Mouse (Mus musculus): ENCODE data around the gene Tmc5. TPM values are rescaled to one million over a fixed set of nuclear protein-coding genes. Genes with fewer than 3 reads are reported as not detected.

Tmc5 gene
- polyA plus RNA-seq (2012; rRNA removed), result 0.02 TPM in 1 of 2 replicates, not detected in the other

GRCm38 (mm10) chr7:118597201-118597600 is at the start of gene Tmc5:
Gene Tmc5, plus strand, starts transcription at chr7:118597297.
- Histone ChIP-seq H3K27me3 (ENCODE audit: control insufficient read depth, insufficient read depth, low read length) (peaks cover 1% of the 10 kb centered on the region; the same call in 1 of the 2 replicates), H3K4me1 (ENCODE audit: control insufficient read depth, insufficient read depth, insufficient read length) (no peaks in the 10 kb centered on the region), H3K27ac (ENCODE audit: insufficient read depth, low read length) (no peak within 1 kb of the TSS), H3K36me3 (ENCODE audit: control insufficient read depth, insufficient read depth, low read length) (no peaks in the 10 kb centered on the region), H3K4me3 (ENCODE audit: extremely low read depth, insufficient read depth, insufficient read length) (no peak within 1 kb of the TSS)
- WGBS, result 8% methylated on average over 23 of the region's 23 CpGs
- TF ChIP-seq POLR2A (IDR thresholded peaks at IDR 0.05; ENCODE audit: low read depth, low read length) (no peak), CTCF (IDR thresholded peaks at IDR 0.05; ENCODE audit: extremely low read depth, insufficient read depth, insufficient read length, insufficient replicate concordance) (no peak)
- no peak for DNase-seq (ENCODE audit: low read depth in 1 of 2, low spot score in 2 of 2)

GRCm38 (mm10) chr7:118547451-118547850 is 49.6 kb upstream of the Tmc5 start:
- WGBS, result 49% methylated on average over 10 of the region's 10 CpGs
- TF ChIP-seq POLR2A (IDR thresholded peaks at IDR 0.05; ENCODE audit: low read depth, low read length) (no peak), CTCF (IDR thresholded peaks at IDR 0.05; ENCODE audit: extremely low read depth, insufficient read depth, insufficient read length, insufficient replicate concordance) (no peak)
- Histone ChIP-seq H3K36me3 (ENCODE audit: control insufficient read depth, insufficient read depth, low read length) (no peaks in the 10 kb centered on the region), H3K4me3 (ENCODE audit: extremely low read depth, insufficient read depth, insufficient read length) (no peak overlapping the region), H3K27ac (ENCODE audit: insufficient read depth, low read length) (no peak overlapping the region), H3K4me1 (ENCODE audit: control insufficient read depth, insufficient read depth, insufficient read length) (no peaks in the 10 kb centered on the region), H3K27me3 (ENCODE audit: control insufficient read depth, insufficient read depth, low read length) (no peaks in the 10 kb centered on the region)
- no peak for DNase-seq (ENCODE audit: low read depth in 1 of 2, low spot score in 2 of 2)

GRCm38 (mm10) chr7:118553881-118554280 is 43.2 kb upstream of the Tmc5 start:
- 81% methylated on average over 4 of the region's 4 CpGs for WGBS
- H3K36me3 ChIP-seq (ENCODE audit: control insufficient read depth, insufficient read depth, low read length), result no peaks in the 10 kb centered on the region
- DNase-seq (ENCODE audit: low read depth in 1 of 2, low spot score in 2 of 2), result no peak
- H3K4me1 ChIP-seq (ENCODE audit: control insufficient read depth, insufficient read depth, insufficient read length), result peaks cover 8% of the 10 kb centered on the region; the same call in 1 of the 2 replicates
- H3K4me3 ChIP-seq (ENCODE audit: extremely low read depth, insufficient read depth, insufficient read length), result no peak overlapping the region
- H3K27me3 ChIP-seq (ENCODE audit: control insufficient read depth, insufficient read depth, low read length), result no peaks in the 10 kb centered on the region
- no peak overlapping the region for H3K27ac ChIP-seq (ENCODE audit: insufficient read depth, low read length)
- TF ChIP-seq POLR2A (IDR thresholded peaks at IDR 0.05; ENCODE audit: low read depth, low read length) (no peak), CTCF (IDR thresholded peaks at IDR 0.05; ENCODE audit: extremely low read depth, insufficient read depth, insufficient read length, insufficient replicate concordance) (no peak)

GRCm38 (mm10) chr7:118554290-118554689 is 42.8 kb upstream of the Tmc5 start:
- Histone ChIP-seq H3K27me3 (ENCODE audit: control insufficient read depth, insufficient read depth, low read length) (no peaks in the 10 kb centered on the region), H3K4me3 (ENCODE audit: extremely low read depth, insufficient read depth, insufficient read length) (no peak overlapping the region), H3K36me3 (ENCODE audit: control insufficient read depth, insufficient read depth, low read length) (no peaks in the 10 kb centered on the region), H3K4me1 (ENCODE audit: control insufficient read depth, insufficient read depth, insufficient read length) (peaks cover 8% of the 10 kb centered on the region; the same call in 1 of the 2 replicates), H3K27ac (ENCODE audit: insufficient read depth, low read length) (no peak overlapping the region)
- TF ChIP-seq CTCF (IDR thresholded peaks at IDR 0.05; ENCODE audit: extremely low read depth, insufficient read depth, insufficient read length, insufficient replicate concordance), result no peak
- no peak for TF ChIP-seq POLR2A (IDR thresholded peaks at IDR 0.05; ENCODE audit: low read depth, low read length)
- no peak for DNase-seq (ENCODE audit: low read depth in 1 of 2, low spot score in 2 of 2)
- 93% methylated on average over 2 of the region's 2 CpGs for WGBS

GRCm38 (mm10) chr7:118569121-118569543 is 28.0 kb upstream of the Tmc5 start:
- WGBS, result 84% methylated on average over 6 of the region's 6 CpGs
- H3K27ac ChIP-seq (ENCODE audit: insufficient read depth, low read length), result no peak overlapping the region
- H3K36me3 ChIP-seq (ENCODE audit: control insufficient read depth, insufficient read depth, low read length), result no peaks in the 10 kb centered on the region
- no peaks in the 10 kb centered on the region for H3K4me1 ChIP-seq (ENCODE audit: control insufficient read depth, insufficient read depth, insufficient read length)
- H3K4me3 ChIP-seq (ENCODE audit: extremely low read depth, insufficient read depth, insufficient read length), result no peak overlapping the region
- TF ChIP-seq CTCF (IDR thresholded peaks at IDR 0.05; ENCODE audit: extremely low read depth, insufficient read depth, insufficient read length, insufficient replicate concordance), result no peak
- TF ChIP-seq POLR2A (IDR thresholded peaks at IDR 0.05; ENCODE audit: low read depth, low read length), result no peak
- H3K27me3 ChIP-seq (ENCODE audit: control insufficient read depth, insufficient read depth, low read length), result no peaks in the 10 kb centered on the region
- no peak for DNase-seq (ENCODE audit: low read depth in 1 of 2, low spot score in 2 of 2)

- WGBS, result 73% methylated on average over 5 of the region's 5 CpGs
- H3K27me3 ChIP-seq (ENCODE audit: control insufficient read depth, insufficient read depth, low read length), result no peaks in the 10 kb centered on the region
- no peak for TF ChIP-seq POLR2A (IDR thresholded peaks at IDR 0.05; ENCODE audit: low read depth, low read length)
- no peak for TF ChIP-seq CTCF (IDR thresholded peaks at IDR 0.05; ENCODE audit: extremely low read depth, insufficient read depth, insufficient read length, insufficient replicate concordance)
- no peak for DNase-seq (ENCODE audit: low read depth in 1 of 2, low spot score in 2 of 2)
- no peaks in the 10 kb centered on the region for H3K36me3 ChIP-seq (ENCODE audit: control insufficient read depth, insufficient read depth, low read length)
- H3K4me3 ChIP-seq (ENCODE audit: extremely low read depth, insufficient read depth, insufficient read length), result no peak overlapping the region
- no peaks in the 10 kb centered on the region for H3K4me1 ChIP-seq (ENCODE audit: control insufficient read depth, insufficient read depth, insufficient read length)
- H3K27ac ChIP-seq (ENCODE audit: insufficient read depth, low read length), result no peak overlapping the region
These were observed 25.7 kb upstream of the Tmc5 start for GRCm38 (mm10) chr7:118571350-118571749.

- H3K27me3 ChIP-seq (ENCODE audit: control insufficient read depth, insufficient read depth, low read length), result no peaks in the 10 kb centered on the region
- no peak overlapping the region for H3K27ac ChIP-seq (ENCODE audit: insufficient read depth, low read length)
- H3K4me1 ChIP-seq (ENCODE audit: control insufficient read depth, insufficient read depth, insufficient read length), result no peaks in the 10 kb centered on the region
- no peak overlapping the region for H3K4me3 ChIP-seq (ENCODE audit: extremely low read depth, insufficient read depth, insufficient read length)
- TF ChIP-seq CTCF (IDR thresholded peaks at IDR 0.05; ENCODE audit: extremely low read depth, insufficient read depth, insufficient read length, insufficient replicate concordance) (no peak), POLR2A (IDR thresholded peaks at IDR 0.05; ENCODE audit: low read depth, low read length) (no peak)
- H3K36me3 ChIP-seq (ENCODE audit: control insufficient read depth, insufficient read depth, low read length), result no peaks in the 10 kb centered on the region
- DNase-seq (ENCODE audit: low read depth in 1 of 2, low spot score in 2 of 2), result no peak
- 67% methylated on average over 5 of the region's 5 CpGs for WGBS
These were observed 25.1 kb upstream of the Tmc5 start for GRCm38 (mm10) chr7:118572039-118572438.
